Mouse (Mus musculus): ENCODE measurements around the gene Tmco1. TPM values are rescaled to one million over a fixed set of nuclear protein-coding genes. Genes with fewer than 3 reads are reported as not detected.

Gene Tmco1
- total RNA-seq, 2 experiments from 2014 or later, result 107 to 109 TPM

DNA sequence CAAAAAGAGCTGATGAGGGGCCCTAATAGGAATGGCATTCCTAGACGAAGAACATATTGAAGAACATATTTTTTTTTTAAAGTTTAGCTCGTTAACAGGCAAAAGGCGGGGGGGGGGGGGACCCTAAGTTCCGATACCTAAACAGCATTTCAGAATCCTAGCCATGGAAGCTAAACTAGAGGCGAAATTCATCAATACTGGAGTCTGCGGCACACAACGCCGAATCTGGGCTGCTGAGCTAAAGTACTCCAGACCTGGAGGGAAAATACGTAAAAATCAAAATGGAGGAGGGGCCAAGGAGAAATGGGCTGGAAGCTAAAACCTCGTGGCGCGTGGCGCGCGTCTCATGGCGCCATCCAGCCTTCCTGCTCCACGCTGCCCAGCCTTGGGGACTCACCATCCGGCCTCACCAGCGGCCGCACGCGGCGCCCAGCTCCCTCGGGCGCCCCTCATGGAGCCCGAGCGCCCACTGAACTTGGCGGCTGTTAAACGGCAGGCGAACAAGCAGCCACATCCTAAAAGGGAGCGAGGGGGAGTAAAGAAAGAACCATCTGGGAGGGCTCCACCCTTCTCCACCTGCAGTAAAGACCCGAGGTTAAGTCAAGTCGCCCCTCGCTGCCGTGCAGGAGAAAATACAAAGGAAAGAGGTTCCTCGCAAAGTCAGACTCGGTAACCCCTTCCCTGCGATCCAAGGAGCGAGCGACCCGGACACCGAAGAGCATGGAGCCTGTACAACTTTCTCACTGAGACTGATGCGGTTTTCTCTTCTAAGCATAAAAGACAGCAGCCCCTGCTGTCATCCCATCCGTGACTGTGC, 24.5 kb upstream of the Tmco1 start:
- peak; percentile 71 for DNase-seq

DNA sequence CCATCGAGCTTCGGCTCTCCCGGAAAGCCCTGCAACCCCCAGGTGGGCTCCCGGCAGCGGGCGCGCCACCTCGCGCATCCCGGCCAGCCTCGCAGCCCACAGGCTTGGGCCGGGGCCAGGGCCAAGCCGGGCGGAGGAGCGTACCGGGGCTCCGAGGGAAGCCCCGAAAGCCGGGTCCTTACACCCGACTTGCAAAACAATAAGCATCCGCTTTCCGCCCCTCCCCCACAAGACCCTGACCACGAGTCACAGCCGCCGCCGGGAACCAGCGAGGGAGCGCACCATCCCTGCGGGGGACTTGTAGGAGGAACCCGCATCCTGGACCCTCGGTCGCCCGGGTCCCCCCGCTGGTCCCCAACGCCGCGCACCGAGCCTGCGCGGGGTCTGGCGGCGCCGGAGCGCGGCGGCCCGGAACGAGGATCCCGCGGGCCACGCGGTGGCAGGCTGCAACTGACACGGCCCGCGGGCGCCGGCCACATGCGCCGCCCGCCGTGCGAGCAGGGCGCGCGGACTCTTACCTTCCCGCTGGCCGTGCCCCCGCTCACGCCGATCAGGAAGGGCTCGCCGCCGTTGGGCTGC, 23.8 kb upstream of the Tmco1 start:
- DNase-seq, result peak; percentile 79

DNA sequence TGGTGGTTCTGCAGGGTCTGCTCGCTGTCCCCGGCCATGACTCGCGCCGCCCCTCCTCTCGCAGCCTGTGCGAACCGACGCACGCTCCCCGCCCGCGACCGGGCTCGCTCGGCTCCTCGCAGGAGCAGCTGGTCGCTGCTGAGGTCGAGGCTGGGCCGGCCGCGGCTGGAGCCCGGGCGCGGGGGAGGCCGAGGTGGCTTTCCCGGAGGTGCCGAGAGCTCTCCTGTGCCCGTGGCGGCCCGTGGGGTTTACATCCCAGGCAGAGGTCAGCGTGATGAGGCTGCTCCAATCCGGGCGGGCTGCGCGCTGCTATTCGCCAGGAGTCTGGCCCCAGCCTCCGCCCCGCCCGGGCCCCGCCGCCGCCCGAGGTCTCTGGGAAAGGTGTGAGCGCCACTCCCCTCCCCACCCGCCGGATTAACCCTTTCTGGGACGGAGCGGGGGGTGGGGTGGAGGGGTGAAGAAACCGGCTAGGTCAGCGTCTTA, 23.3 kb upstream of the Tmco1 start:
- peak; percentile 95 for DNase-seq

DNA sequence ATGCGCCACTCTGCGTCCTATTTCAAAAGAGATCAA, 23.0 kb upstream of the Tmco1 start, which contains the start of gene Uck2:
Gene Uck2, minus strand, starts transcription at position 1 of the 36 bp plus-strand sequence.
- no peak for DNase-seq

DNA sequence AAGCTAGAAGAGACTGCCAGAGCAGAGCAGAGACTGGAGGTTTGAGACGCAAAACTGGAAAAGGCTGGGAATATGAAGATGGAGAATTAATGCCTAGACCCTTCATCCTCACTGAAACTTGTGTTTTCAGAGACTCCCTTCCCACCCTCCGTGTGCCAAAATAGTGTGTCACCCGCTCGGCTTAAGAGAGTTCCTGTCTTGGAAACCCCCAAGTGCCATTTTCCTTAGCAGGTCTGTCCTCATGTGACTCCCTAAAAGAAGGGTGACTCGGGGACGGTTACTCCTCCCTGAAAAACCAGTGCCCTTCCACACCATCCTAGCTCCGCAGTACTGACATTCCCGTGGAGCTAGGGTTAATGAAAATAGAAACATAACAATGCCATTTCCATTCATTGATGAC, 22.8 kb upstream of the Tmco1 start:
- DNase-seq, result no peak

DNA sequence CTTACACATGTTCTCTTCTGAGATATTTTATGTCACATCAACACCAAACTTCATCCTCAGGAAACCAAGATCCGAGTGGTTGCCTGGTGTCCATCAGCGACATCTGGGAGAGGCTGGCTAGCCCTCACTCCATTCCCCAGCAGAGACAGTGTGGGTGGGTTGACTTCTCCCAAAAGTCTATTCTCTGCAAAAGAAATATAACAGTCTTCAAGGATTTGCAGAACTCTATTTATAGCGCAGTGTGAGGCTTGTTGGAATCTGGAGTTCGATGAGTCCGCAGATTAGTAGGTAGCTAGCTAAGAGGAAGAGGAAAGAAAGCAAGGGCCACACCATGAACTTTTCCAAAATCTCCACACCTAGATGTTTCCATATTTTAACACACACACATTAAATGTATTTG, 21.0 kb upstream of the Tmco1 start:
- DNase-seq, result no peak

DNA sequence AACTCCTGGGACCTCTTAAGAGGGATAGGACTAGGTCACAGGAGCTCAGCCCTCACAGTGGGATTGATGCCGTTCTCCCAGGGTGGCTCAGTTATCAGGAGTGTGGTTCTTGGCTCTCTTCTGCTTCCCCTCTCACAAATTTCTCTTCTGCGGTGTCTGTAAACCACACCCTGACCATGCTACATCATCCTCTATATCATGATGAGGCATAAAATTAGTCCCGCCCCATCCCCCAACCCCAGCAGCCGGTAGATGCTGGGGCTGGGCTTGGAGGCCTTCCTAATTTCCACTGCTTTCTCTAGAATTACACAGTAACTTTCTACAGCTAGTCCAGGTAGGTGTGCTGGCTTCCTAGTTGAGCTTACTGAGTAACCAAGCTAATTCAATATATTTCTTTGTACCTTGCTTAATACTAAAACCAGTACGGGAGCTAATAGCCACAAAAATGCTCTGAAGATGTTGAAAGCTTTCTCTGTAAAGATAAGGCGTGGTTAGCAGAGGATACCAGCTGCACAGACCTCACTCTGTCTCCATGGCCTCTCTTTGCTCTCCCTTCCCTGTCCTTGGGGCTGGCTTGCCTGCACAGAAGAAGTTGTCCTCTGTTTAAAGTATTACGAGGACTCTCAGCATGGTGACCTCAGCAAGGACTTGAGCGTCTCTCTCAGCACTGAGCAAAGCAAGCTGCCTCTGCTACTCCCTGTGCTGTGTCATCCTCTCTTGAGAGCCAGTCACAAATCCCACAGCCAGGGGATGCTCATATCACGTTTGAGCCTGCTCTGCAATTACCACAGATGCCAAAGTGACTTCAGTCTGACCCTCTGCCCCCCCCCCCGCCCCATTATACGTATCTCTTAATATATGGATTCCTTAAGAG, 19.3 kb upstream of the Tmco1 start:
- no peak for DNase-seq

DNA sequence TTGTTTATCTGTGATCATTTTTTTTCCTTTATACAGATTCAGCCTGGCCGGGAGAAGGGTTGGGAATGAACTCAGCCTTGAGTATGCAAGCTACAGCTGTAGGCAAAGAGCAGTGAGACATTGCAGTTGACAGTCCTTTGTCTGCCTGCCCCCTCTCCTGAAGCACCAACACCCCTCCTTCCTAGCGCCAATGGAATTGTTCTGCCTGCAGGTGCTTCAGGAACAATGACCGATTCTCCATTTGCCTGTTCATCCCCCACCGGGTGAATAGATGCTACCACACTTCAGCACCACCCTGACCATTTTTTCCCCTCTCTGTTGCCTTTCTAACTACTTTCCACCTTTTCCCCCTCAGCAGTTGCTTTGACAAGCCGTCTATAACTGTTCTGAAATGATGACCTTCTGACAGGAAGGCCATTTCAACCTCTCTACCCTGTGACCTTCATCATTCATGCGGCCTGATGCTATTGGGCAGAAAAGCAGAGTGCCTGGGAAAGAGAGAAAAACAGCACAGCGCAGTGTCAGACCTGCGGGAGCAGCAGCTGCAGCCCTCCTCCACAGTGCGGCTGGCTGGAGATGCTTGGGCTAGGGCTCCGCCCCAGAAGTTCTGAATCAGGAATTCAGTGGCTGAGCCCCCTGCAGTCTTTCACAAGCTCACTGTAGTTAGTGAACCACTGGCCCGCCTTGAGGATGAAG, 18.5 kb upstream of the Tmco1 start:
- DNase-seq, result no peak

DNA sequence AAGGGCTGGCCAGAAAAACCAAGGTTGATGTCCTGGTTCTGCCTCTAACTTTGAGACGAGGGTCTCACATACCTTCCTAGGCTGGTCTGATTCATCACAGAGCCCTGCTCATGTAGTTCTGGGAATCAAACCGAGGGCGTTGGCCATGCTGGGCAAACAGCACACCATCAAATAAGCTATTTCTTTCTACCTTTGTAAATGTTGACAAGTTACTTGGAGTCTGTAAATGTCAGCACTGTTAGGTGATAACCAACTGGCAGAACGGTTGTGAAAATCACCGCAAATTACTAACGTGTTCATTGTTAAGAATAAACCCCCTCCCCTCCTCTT, 17.9 kb upstream of the Tmco1 start:
- DNase-seq, result no peak

DNA sequence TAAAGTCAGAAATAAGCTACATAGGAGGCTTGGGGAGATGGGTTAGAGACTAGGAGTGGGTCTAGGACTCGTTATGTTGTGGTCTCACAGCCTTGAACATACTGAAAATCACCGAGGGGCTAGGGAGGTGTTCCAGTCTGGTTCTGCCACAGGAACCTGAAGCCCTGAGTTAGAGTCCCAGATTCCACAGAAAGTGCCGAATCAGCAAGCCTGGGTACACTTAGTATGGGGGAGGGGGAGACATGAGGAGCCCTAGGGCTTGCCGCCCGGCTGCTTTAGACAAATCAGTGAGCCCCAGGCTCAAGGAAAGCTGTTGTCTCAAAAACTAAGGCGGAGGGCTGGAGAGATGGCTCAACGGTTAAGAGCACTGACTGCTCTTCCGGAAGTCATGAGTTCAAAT, 16.6 kb upstream of the Tmco1 start:
- DNase-seq, result no peak

DNA sequence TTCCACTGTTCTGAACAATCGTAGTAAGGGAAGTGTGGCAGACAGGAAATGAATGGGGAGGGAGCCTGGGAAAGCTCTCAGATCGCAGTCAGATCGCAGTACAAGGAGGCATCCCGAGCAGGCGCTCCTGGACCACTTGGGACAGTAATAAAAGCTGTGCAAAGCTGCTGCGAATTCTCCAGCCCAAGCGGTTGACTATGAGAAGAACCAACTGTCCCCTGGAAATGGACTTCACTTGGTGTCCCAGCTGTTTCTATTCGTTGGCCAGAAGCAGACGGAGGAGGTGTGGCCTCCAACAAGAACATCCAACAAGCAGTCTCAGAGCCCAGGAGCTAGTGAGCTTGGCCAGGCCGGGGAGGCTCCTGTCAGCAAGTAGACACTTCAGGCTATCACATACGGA, 15.7 kb upstream of the Tmco1 start:
- no peak for DNase-seq

DNA sequence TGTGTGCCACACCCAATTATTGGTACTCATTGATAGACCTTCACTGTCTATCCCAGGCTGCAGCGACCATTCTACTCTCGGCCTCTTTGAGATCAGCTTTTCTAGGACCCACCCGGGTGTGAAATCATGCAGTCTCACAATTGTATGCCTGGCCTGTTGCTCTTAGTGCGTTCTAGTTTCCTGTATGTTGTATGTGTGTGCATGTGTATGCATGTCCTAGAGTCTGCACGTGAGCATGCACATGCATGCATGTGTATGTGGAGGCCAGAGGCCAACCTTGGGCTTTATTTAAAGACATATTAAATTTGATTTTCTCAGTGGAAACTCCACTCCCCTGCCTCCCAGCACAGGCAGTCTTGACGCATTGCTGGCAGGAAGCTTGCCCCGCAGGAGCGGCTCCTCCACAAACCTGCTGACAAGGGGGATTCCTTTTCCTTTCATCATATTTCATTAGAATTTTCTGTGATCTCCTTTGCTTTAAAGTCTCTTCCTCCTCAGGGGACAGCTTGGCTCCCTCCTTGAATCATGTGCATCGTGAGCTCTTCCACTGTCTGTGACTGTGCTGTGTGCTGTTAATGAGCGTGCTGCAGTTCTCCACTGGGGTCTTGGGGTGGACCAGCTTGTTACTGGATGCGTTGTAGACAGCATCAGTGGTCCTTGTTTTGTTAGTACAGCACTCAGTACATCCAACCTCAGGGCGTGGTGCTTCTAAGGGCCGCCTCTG, 12.3 kb upstream of the Tmco1 start:
- no peak for DNase-seq

DNA sequence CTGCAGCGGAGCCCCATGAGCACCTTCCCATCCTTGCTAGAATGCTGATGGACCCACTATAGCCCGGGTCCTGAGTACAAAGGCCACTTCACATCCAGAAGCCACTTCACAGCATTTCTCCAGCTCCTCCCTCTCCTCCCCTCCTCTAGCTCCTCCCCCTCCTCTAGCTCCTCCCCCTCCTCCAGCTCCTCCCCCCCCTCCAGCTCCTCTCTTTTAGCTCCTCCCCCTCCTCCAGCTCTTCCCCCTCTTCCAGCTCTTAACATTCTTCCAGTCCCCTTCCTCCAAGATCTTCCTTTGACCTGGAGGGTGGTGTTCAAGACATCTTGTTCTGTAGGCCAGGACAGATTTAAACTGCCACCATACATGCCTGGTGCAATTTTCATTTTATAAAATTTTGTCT, 8.1 kb upstream of the Tmco1 start:
- no peak for DNase-seq

DNA sequence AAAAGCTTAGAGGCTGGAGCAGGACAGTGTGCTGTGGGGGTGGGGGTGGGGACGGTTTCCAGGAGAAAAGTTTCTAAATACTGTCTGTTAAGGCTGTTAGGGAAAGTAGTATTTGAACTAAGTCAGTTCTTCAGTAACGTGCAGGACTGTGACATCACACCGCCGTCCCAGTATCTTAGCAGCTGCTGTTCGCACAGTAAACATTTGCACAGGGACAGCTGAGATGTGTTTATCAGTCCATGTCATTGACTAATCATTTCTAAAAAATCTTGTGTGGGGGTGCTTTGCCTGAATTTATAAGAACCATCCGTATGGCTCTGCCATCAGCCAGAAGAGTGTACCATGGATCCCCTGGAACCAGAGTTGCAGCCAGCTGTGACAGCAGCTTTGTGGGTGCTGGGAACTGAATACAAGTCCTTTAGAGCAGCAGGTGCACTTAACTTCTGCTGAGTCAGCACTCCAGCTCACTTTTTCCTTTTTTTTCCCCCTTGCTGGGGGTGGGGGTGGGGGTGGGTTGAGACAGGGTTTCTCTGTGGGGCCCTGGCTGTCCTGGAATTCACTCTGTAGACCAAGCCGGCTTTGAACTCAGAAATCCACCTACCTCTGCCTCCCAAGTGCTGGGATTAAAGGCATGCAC, 2.6 kb upstream of the Tmco1 start:
- no peak for DNase-seq

DNA sequence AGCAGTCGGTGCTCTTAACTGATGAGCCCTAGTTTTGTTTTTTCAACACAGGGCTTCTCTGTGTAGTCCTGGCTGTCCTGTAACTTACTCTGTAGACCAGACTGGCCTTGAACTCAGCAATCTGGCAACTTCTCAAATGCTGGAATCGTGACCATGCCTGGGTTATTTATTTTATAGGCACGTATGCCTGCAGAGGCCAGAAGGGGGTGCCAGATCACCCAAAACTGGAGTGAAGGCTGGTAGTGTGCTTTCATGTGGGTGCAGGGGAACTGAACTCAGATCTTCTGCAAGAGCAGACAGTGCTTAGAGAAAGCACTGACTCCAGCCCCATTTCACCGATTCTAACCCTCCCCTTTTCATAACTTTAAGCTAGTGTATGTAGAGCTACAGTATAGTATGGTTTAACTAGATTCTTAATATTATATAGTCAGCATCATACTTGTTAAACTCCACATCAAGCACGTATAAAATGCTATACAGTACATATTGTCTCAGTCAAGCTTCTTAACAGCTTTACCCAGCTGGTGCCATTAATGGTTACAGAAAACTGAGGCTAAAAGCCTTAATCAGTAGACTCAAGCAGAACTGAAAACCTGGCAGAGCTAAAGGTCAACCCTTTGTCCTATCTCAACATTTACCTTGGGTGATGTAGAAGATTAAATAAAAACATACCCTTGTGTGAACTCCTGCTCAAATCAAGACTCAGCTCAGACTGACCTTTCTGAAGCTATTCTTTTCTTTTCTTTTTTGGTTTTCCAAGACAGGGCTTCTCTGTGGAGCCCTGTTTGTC, 1.5 kb upstream of the Tmco1 start:
- peak; percentile 85 for DNase-seq

DNA sequence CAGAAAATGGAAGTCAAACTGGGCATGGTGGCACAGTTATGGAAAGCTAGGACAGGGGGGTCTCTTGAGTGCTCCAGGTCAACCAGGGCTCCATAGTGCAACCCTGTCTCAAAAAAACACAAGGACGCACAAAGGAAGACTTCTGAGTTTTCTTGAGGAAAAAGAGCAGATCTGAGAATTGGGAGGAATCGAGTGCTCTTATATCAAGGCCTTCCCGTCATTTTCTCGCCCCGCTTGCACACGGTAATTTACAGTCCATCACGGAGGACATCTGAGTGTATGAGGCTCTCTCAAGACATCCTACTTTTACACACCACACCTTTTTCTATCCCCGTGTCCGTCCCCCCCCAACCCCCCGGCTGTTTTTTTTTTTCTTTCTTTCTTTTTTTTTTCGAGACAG, 504 bp upstream of the Tmco1 start:
- DNase-seq, result no peak

DNA sequence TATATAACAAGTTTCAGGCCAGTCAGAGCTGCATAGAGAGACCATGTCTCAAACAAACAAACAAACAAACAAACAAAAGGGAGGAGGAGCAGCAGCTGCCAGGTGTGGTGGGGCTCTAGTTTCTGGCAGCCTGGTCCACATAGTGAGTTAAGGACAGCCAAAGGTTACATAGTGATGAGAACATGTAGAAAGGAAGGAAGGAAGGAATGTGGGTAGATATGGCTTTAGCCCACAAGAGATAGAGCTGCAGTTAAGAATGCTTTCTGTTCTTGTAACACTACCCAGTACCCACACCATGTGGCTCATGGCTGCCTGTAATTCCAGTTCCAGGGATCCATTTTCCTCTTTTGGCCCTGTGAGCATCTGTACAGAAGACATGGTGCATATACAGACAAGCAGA, 4.2 kb downstream of the Tmco1 start:
- no peak for DNase-seq

DNA sequence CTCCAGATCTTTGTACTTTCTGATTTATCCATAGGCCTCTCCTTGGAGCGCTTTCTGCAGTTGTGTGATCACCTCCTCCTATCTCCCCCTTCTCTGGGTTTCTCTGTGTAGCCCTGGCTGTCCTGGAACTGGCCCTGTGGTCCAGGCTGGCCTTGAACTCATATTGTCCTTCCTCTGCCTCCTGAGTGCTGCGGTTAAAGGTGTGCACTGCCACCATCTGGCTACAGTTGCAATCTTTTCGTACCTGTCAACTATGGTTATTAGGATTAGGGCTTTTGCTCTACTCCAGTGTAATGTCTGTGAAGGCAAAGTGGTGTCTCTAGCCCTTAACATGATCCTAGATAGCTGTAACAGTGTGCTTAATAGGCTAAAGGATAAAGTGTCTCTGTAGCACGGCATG, 5.0 kb downstream of the Tmco1 start:
- no peak for DNase-seq

DNA sequence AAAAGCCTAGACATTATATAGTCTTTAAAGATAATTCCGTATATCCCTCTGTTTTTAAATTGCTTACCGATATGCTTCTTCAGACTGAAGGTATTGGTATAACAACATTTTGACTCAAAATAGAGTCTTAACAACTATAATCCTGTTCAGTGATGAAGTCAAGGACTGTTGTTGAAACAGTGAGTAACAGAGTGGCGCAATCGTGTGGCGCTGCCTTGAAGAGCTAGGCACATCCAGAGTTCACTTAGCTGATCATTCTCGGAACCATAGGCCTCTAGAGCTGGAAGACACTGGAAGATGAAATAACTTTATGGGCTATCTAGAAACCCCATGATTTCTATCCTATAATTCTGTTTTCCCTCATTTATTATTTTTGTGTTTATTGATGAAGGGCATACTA, 13.5 kb downstream of the Tmco1 start:
- DNase-seq, result peak; percentile 39

DNA sequence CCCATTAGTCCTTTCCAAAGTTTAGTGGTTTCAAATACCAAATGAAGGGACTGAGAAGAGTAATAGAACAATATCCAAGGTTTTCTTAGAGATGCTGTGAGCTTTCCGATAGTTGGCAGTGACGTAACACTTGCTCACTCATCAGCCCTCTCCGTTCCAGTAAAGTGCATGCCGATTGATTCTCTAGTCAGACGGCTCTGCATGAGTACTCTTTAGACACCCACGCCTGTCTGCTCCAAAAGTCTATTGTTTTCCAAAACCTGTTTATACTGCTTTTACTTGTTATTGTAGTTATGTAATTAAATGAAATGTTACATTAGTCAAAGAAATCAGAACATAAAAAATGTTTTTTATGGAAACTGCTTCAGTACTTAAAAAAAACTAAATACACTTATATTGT, 20.6 kb downstream of the Tmco1 start:
- no peak for DNase-seq

DNA sequence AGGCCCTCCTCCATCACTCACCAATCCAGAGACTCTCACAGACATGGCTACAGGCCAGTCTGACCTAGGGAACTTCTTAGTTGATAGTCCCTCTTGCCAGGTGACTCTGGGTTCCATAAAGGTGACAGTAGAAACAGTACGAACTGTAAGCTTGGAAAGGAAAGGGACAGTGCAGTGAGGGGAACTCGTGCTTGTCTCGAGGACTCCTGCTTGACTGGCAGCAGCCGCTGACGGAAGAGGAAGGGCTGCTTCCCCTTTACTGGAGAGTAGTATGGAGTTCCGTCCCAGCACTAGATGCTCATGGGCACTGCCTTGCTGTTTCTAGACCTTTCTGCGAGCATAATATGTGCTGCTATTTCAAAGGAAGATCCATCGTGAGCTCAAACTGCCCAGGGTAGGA, 22.9 kb downstream of the Tmco1 start:
- DNase-seq, result no peak
